24 mouse cellular contexts compared by ENCODE assay signal in the genomic region with DNA sequence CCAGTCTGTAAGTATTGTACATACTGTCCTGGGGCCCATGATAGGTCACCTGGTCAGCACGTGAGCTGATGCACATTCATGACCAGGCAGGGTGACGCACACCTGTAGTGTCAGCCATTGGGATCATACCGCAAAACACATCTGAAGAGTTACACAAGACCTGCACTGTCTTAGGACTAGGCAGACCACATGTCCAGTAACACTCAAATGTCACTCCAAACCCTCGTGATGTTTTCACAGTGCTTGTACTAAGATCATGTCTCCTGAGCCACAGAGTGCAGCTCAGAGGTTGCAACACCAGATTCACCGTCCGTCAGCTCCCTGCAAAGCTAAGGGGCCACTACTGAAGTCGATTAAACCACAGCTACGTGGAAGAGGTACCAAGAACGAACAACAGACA.
"Had no signal": no experiment of that assay in that cellular context is flagged by ENCODE, and none has a peak within 500 bp of the region (broad histone marks: within the 10 kb centered on the region; RNA-seq: fewer than 3 reads in every experiment).

No protein-coding gene starts in this region.

- H3K9ac ChIP-seq: forebrain, postnatal 0 days; heart, embryonic 12.5 days; hindbrain, embryonic 13.5 days; hindbrain, embryonic 15.5 days; kidney, embryonic 15.5 days; limb, embryonic 13.5 days; limb, embryonic 15.5 days had no signal

- H3K9me3 ChIP-seq: heart, embryonic 10.5 days; heart, embryonic 12.5 days; hindbrain, embryonic 13.5 days; hindbrain, embryonic 15.5 days; kidney, embryonic 15.5 days; limb, embryonic 13.5 days; limb, embryonic 15.5 days had no signal

- H3K4me2 ChIP-seq: heart, embryonic 12.5 days; hindbrain, embryonic 13.5 days; hindbrain, embryonic 15.5 days; kidney, embryonic 15.5 days; limb, embryonic 13.5 days; limb, embryonic 15.5 days had no signal

- H3K4me1 ChIP-seq: hindbrain, embryonic 13.5 days; hindbrain, embryonic 15.5 days; kidney, embryonic 15.5 days; limb, embryonic 13.5 days; limb, embryonic 15.5 days had no signal

- H3K36me3 ChIP-seq: heart, embryonic 12.5 days; hindbrain, embryonic 13.5 days; hindbrain, embryonic 15.5 days; kidney, embryonic 15.5 days; limb, embryonic 13.5 days; limb, embryonic 15.5 days had no signal

- H3K27me3 ChIP-seq: heart, embryonic 12.5 days; hindbrain, embryonic 13.5 days; hindbrain, embryonic 15.5 days; kidney, embryonic 15.5 days; limb, embryonic 13.5 days; limb, embryonic 15.5 days had no signal

- H3K4me3 ChIP-seq: heart, embryonic 10.5 days; heart, embryonic 12.5 days; hindbrain, embryonic 13.5 days; hindbrain, embryonic 15.5 days; kidney, embryonic 15.5 days; limb, embryonic 13.5 days; limb, embryonic 15.5 days had no signal

- ATAC-seq: forebrain, postnatal 0 days; hindbrain, postnatal 0 days; intestine, embryonic 16.5 days had no signal

- DNase-seq: forebrain, postnatal 0 days; gastrocnemius, postnatal 14 days; gastrocnemius, postnatal 36 days; heart, adult 18-20 months; heart, postnatal 14 days; heart, postnatal 36 days; kidney, adult 11 months; kidney, adult 2 months; kidney, adult 9 months; kidney, postnatal 14 days; kidney, postnatal 36 days; layer of hippocampus, adult 9-11 months; layer of hippocampus, postnatal 36 days; left cerebral cortex, postnatal 4 days had no signal

- H3K27ac ChIP-seq: heart, embryonic 10.5 days; hindbrain, embryonic 13.5 days; hindbrain, embryonic 15.5 days; hindbrain, postnatal 0 days; kidney, embryonic 15.5 days; kidney, postnatal 0 days; limb, embryonic 13.5 days; limb, embryonic 15.5 days had no signal
